Mouse (Mus musculus) erythroblast, embryonic 14.5 days (primary cell): Measurements from ENCODE around the gene Atp9a. TPM values are rescaled to one million over a fixed set of nuclear protein-coding genes. Genes with fewer than 3 reads are reported as not detected.

Experiments
- H3K27me3 ChIP-seq: 2 replicates; pipeline ENCODE4 v1.6.1; 2012; ENCODE audit warnings: inconsistent platforms; ENCODE audit not compliant: control insufficient read depth
- H3K36me3 ChIP-seq: 2 replicates; pipeline ENCODE4 v1.6.1; 2012; ENCODE audit warnings: mild to moderate bottlenecking, inconsistent platforms; ENCODE audit not compliant: control insufficient read depth
- H3K4me1 ChIP-seq: 2 replicates; pipeline ENCODE4 v1.6.1; 2012; ENCODE audit warnings: inconsistent platforms; ENCODE audit not compliant: control insufficient read depth
- H3K4me3 ChIP-seq: replicated peaks from 2 replicates; pipeline ENCODE3; 2012; ENCODE audit warnings: moderate library complexity, mild to moderate bottlenecking, inconsistent platforms
- H3K9me3 ChIP-seq: 2 replicates; pipeline ENCODE4 v1.6.1; 2012; ENCODE audit warnings: low read length, inconsistent platforms, mixed read lengths; ENCODE audit not compliant: control insufficient read depth
- GATA1 ChIP-seq: IDR thresholded peaks from 2 replicates; pipeline ENCODE4 v1.6.1; 2012; ENCODE audit warnings: low read length, inconsistent platforms, mixed read lengths
- TAL1 ChIP-seq: IDR thresholded peaks from 3 replicates; pipeline ENCODE4 v1.6.1; 2012; ENCODE audit warnings: low read length, inconsistent platforms, mixed read lengths
- polyA plus RNA-seq: library from polyadenylated mRNA; stranded (reverse); fragments of >175 nt; gene quantifications from 2 replicates; pipeline ENCODE4 v1.2.3, GENCODE M21; 2012

Atp9a gene
- polyA plus RNA-seq, 1 experiment, result 0.03 TPM

- no peak overlapping the region for H3K4me3 ChIP-seq
- no peaks in the 10 kb centered on the region for H3K36me3 ChIP-seq
- peaks cover 28% of the 10 kb centered on the region for H3K9me3 ChIP-seq
- no peaks in the 10 kb centered on the region for H3K4me1 ChIP-seq
- H3K27me3 ChIP-seq, result no peaks in the 10 kb centered on the region
- TF ChIP-seq TAL1, result no peak
Observed at GRCm38 (mm10) chr2:168621111-168621802, 121.0 kb downstream of the Atp9a start.

- no peak for TF ChIP-seq TAL1
- no peak for TF ChIP-seq GATA1
- no peaks in the 10 kb centered on the region for H3K36me3 ChIP-seq
- H3K9me3 ChIP-seq, result peaks cover 15% of the 10 kb centered on the region
- no peak overlapping the region for H3K4me3 ChIP-seq
- no peaks in the 10 kb centered on the region for H3K4me1 ChIP-seq
- H3K27me3 ChIP-seq, result no peaks in the 10 kb centered on the region
Observed at GRCm38 (mm10) chr2:168618205-168618717, 123.9 kb downstream of the Atp9a start.

GRCm38 (mm10) chr2:168615160-168615559 lies 127.0 kb downstream of the Atp9a start:
- Histone ChIP-seq H3K4me3 (no peak overlapping the region), H3K9me3 (peaks cover 4% of the 10 kb centered on the region; the same call in 1 of the 2 replicates), H3K36me3 (no peaks in the 10 kb centered on the region), H3K4me1 (no peaks in the 10 kb centered on the region), H3K27me3 (no peaks in the 10 kb centered on the region)
- no peak for TF ChIP-seq GATA1
- TF ChIP-seq TAL1, result no peak

GRCm38 (mm10) chr2:168614170-168614872 lies 127.9 kb downstream of the Atp9a start:
- TF ChIP-seq GATA1 (no peak), TAL1 (no peak)
- Histone ChIP-seq H3K27me3 (no peaks in the 10 kb centered on the region), H3K9me3 (no peaks in the 10 kb centered on the region), H3K36me3 (no peaks in the 10 kb centered on the region), H3K4me1 (no peaks in the 10 kb centered on the region), H3K4me3 (no peak overlapping the region)

- no peaks in the 10 kb centered on the region for H3K36me3 ChIP-seq
- no peak for TF ChIP-seq GATA1
- H3K9me3 ChIP-seq, result no peaks in the 10 kb centered on the region
Observed at GRCm38 (mm10) chr2:168613092-168613880, 128.9 kb downstream of the Atp9a start.

GRCm38 (mm10) chr2:168610941-168611340 lies 131.3 kb downstream of the Atp9a start:
- Histone ChIP-seq H3K4me1 (no peaks in the 10 kb centered on the region), H3K36me3 (no peaks in the 10 kb centered on the region), H3K9me3 (no peaks in the 10 kb centered on the region), H3K4me3 (no peak overlapping the region), H3K27me3 (no peaks in the 10 kb centered on the region)
- TF ChIP-seq GATA1, result no peak
- no peak for TF ChIP-seq TAL1

More at GRCm38 (mm10) chr2:168613092-168613880, 128.9 kb downstream of the Atp9a start:
- Histone ChIP-seq H3K27me3 (no peaks in the 10 kb centered on the region), H3K4me1 (no peaks in the 10 kb centered on the region), H3K4me3 (no peak overlapping the region)

GRCm38 (mm10) chr2:168609653-168610248 lies 132.5 kb downstream of the Atp9a start:
- H3K36me3 ChIP-seq, result no peaks in the 10 kb centered on the region
- no peaks in the 10 kb centered on the region for H3K9me3 ChIP-seq
- H3K4me1 ChIP-seq, result no peaks in the 10 kb centered on the region
- H3K4me3 ChIP-seq, result no peak overlapping the region
- no peaks in the 10 kb centered on the region for H3K27me3 ChIP-seq
- TF ChIP-seq TAL1, result no peak
- TF ChIP-seq GATA1, result no peak

GRCm38 (mm10) chr2:168608125-168608564 lies 134.1 kb downstream of the Atp9a start:
- Histone ChIP-seq H3K27me3 (peaks cover 3% of the 10 kb centered on the region), H3K4me3 (no peak overlapping the region), H3K36me3 (no peaks in the 10 kb centered on the region), H3K4me1 (no peaks in the 10 kb centered on the region), H3K9me3 (no peaks in the 10 kb centered on the region)
- no peak for TF ChIP-seq TAL1
- TF ChIP-seq GATA1, result no peak
